8 mouse cellular contexts compared by ENCODE assay signal in genomic region chr19:24225305-24225696, GRCm38 (mm10). TPM values are rescaled to one million over a fixed set of nuclear protein-coding genes. Genes with fewer than 3 reads are reported as not detected.
A peak's percentile ranks its signal among the peaks of the same experiment; 100 is the strongest.
DNase-seq lines count a peak whose midpoint lies in the region; ATAC-seq and TF ChIP-seq lines count a peak whose summit lies in the region.

No protein-coding gene starts in this region.

- peak in 1 of 2 experiments; percentile 11 for DNase-seq in left cerebral cortex, adult 2 months (ENCODE audit: extremely low spot score in 1 of 2, low spot score in 2 of 2)
- DNase-seq in left cerebral cortex, postnatal 4 days = no peak
- DNase-seq in heart, postnatal 4 days = peak; percentile 51
- peak; percentile 60 for DNase-seq in limb, embryonic 11.5 days (ENCODE audit: low spot score)
- DNase-seq in midbrain, embryonic 10.5 days (ENCODE audit: low spot score) = peak; percentile 45
- DNase-seq in urinary bladder, adult 18-20 months (ENCODE audit: low spot score in 2 of 2) = peak; percentile 43 to 83

- intact Hi-C loops in left cerebral cortex, adult 2 months (cut with DNase I) = loop anchor here (2.0 kb wide), 3 partner anchors 40 to 72 kb away; no protein-coding TSS in a partner anchor
- intact Hi-C loops in left cerebral cortex, postnatal 4 days (cut with DNase I) = no loop called here

- H3K9ac ChIP-seq in embryonic facial prominence, embryonic 15.5 days = no peak overlapping the region
- no peak overlapping the region for H3K9ac ChIP-seq in limb, embryonic 11.5 days (ENCODE audit: low read length)

- H3K36me3 ChIP-seq in embryonic facial prominence, embryonic 15.5 days = no peaks in the 10 kb centered on the region
- H3K36me3 ChIP-seq in limb, embryonic 11.5 days (ENCODE audit: control insufficient read depth, insufficient read depth, low read length) = no peaks in the 10 kb centered on the region
- H3K36me3 ChIP-seq in midbrain, embryonic 10.5 days = no peaks in the 10 kb centered on the region

- no peak for ATAC-seq in embryonic facial prominence, embryonic 15.5 days (ENCODE audit: insufficient number of reproducible peaks, low FRiP score, low TSS enrichment, low read depth)
- no peak for ATAC-seq in limb, embryonic 11.5 days (ENCODE audit: insufficient number of reproducible peaks, low FRiP score, low TSS enrichment, low read depth)
- ATAC-seq in frontal cortex, adult (ENCODE audit: low TSS enrichment) = no peak

- peak overlapping the region; percentile 63 for H3K4me3 ChIP-seq in left cerebral cortex, adult 2 months
- H3K4me3 ChIP-seq in embryonic facial prominence, embryonic 15.5 days (replicated peaks) = peak overlapping the region; percentile 54
- peak overlapping the region; percentile 33 for H3K4me3 ChIP-seq in limb, embryonic 11.5 days (ENCODE audit: low read depth, low read length)
- peak overlapping the region; percentile 62 for H3K4me3 ChIP-seq in midbrain, embryonic 10.5 days

- peak overlapping the region; percentile 91 for H3K4me2 ChIP-seq in embryonic facial prominence, embryonic 15.5 days (replicated peaks)
- peak overlapping the region; percentile 64 for H3K4me2 ChIP-seq in limb, embryonic 11.5 days (ENCODE audit: low read depth, severe bottlenecking)

- H3K27me3 ChIP-seq in embryonic facial prominence, embryonic 15.5 days = peaks cover 31% of the 10 kb centered on the region
- H3K27me3 ChIP-seq in limb, embryonic 11.5 days (ENCODE audit: control insufficient read depth, insufficient read depth, low read length) = peaks cover 16% of the 10 kb centered on the region
- H3K27me3 ChIP-seq in midbrain, embryonic 10.5 days (ENCODE audit: low read depth, poor library complexity, severe bottlenecking) = peaks cover 48% of the 10 kb centered on the region

- no peak for TF ChIP-seq CTCF in left cerebral cortex, adult 2 months (IDR thresholded peaks at IDR 0.05)

- H3K27ac ChIP-seq in left cerebral cortex, adult 2 months = peak overlapping the region; percentile 75
- peak overlapping the region; percentile 75; the same call in 1 of the 2 replicates for H3K27ac ChIP-seq in embryonic facial prominence, embryonic 15.5 days (replicated peaks)
- H3K27ac ChIP-seq in limb, embryonic 11.5 days (replicated peaks; ENCODE audit: low read depth, low read length) = no peak overlapping the region
- peak overlapping the region; percentile 78; the same call in 1 of the 2 replicates for H3K27ac ChIP-seq in midbrain, embryonic 10.5 days (replicated peaks)

- 2% methylated on average over 17 of the region's 17 CpGs for WGBS in embryonic facial prominence, embryonic 15.5 days
- 3% methylated on average over 17 of the region's 17 CpGs for WGBS in limb, embryonic 11.5 days
- under 1% methylated on average over 17 of the region's 17 CpGs for WGBS in midbrain, embryonic 10.5 days

- peaks cover 16% of the 10 kb centered on the region; the same call in 1 of the 2 replicates for H3K4me1 ChIP-seq in embryonic facial prominence, embryonic 15.5 days
- no peaks in the 10 kb centered on the region; the same call in 1 of the 2 replicates for H3K4me1 ChIP-seq in limb, embryonic 11.5 days (ENCODE audit: control insufficient read depth, insufficient read depth, low read length)
- peaks cover 31% of the 10 kb centered on the region for H3K4me1 ChIP-seq in midbrain, embryonic 10.5 days

- no peaks in the 10 kb centered on the region for H3K9me3 ChIP-seq in embryonic facial prominence, embryonic 15.5 days (replicated peaks)
- no peaks in the 10 kb centered on the region for H3K9me3 ChIP-seq in limb, embryonic 11.5 days (ENCODE audit: control insufficient read depth, low read length)
- no peaks in the 10 kb centered on the region for H3K9me3 ChIP-seq in midbrain, embryonic 10.5 days (replicated peaks)

RNA-seq across cellular contexts. Expression of gene Tjp2, which starts 0.5 kb away (rescaled TPM):
- total RNA-seq in left cerebral cortex, adult 2 months (2021) = 10 to 100 TPM; 16.5 to 19.1 TPM
- total RNA-seq in left cerebral cortex, postnatal 4 days (2021) = 10 to 100 TPM; 19.0 to 20.3 TPM
- 18.3 and 19.2 TPM in 2 replicates for polyA plus RNA-seq in embryonic facial prominence, embryonic 15.5 days (2015; fragmentation: Nextera tagmentation; extraction: Ambion mirVana)
- total RNA-seq in heart, postnatal 4 days (2021) = 10 to 100 TPM; 36.9 to 37.7 TPM
- polyA plus RNA-seq in limb, embryonic 11.5 days (2014; fragmentation: Nextera tagmentation; extraction: Ambion mirVana) = 26.9 and 30.2 TPM in 2 replicates
- polyA plus RNA-seq in midbrain, embryonic 10.5 days (2016; fragmentation: Nextera tagmentation; extraction: Ambion mirVana) = 27.2 and 30.8 TPM in 2 replicates

RNA-seq across cellular contexts. Expression of gene Fxn, which starts 55.1 kb away (rescaled TPM):
- 1 to 10 TPM; 5.9 to 8.1 TPM for total RNA-seq in left cerebral cortex, adult 2 months (2021)
- 10 to 100 TPM; 12.7 to 15.5 TPM for total RNA-seq in left cerebral cortex, postnatal 4 days (2021)
- 37.5 and 39.9 TPM in 2 replicates for polyA plus RNA-seq in embryonic facial prominence, embryonic 15.5 days (2015; fragmentation: Nextera tagmentation; extraction: Ambion mirVana)
- total RNA-seq in heart, postnatal 4 days (2021) = 10 to 100 TPM; 39.3 to 41.2 TPM
- 59.7 and 62.7 TPM in 2 replicates for polyA plus RNA-seq in limb, embryonic 11.5 days (2014; fragmentation: Nextera tagmentation; extraction: Ambion mirVana)
- polyA plus RNA-seq in midbrain, embryonic 10.5 days (2016; fragmentation: Nextera tagmentation; extraction: Ambion mirVana) = 54.3 and 55.9 TPM in 2 replicates
